Mouse (Mus musculus) heart, embryonic 15.5 days (tissue): ENCODE measurements at regions not wholly inside any gene's neighbourhood (a gene's known extent, or its start where the extent isn't known, plus 50 kb on each side); places are given as distances from the start of the nearest gene placed in this dataset.

Experiments
- ATAC-seq: fragments of 200-750 bp; cut with Nextera tagmentation; replicated peaks from 2 replicates; pipeline ENCODE4 v1.8.0; 2017; ENCODE audit warnings: low read depth, moderate TSS enrichment; ENCODE audit not compliant: insufficient number of reproducible peaks, insufficient read depth, low FRiP score
- H3K27ac ChIP-seq: fragments of 300-500 bp; sonication (generic); 2 replicates; pipeline ENCODE4 v1.5.1; 2015; ENCODE audit warnings: mild to moderate bottlenecking, inconsistent platforms
- H3K27me3 ChIP-seq: fragments of 300-500 bp; sonication (generic); 2 replicates; pipeline ENCODE4 v1.6.1; 2015; ENCODE audit warnings: inconsistent platforms
- H3K36me3 ChIP-seq: fragments of 300-500 bp; sonication (generic); 2 replicates; pipeline ENCODE4 v1.6.1; 2015; ENCODE audit warnings: mild to moderate bottlenecking, inconsistent platforms
- H3K4me1 ChIP-seq: fragments of 300-500 bp; sonication (generic); replicated peaks from 2 replicates; pipeline ENCODE4 v1.6.1; 2015; ENCODE audit warnings: inconsistent platforms
- H3K4me2 ChIP-seq: fragments of 300-500 bp; sonication (generic); 2 replicates; pipeline ENCODE4 v1.6.1; 2015; ENCODE audit warnings: inconsistent platforms, mild to moderate bottlenecking, moderate library complexity
- H3K4me3 ChIP-seq: fragments of 300-500 bp; sonication (generic); 2 replicates; pipeline ENCODE4 v1.5.1; 2015; ENCODE audit warnings: mild to moderate bottlenecking, inconsistent platforms
- H3K9ac ChIP-seq: fragments of 300-500 bp; sonication (generic); 2 replicates; pipeline ENCODE4 v1.6.1; 2015; ENCODE audit warnings: mild to moderate bottlenecking, inconsistent platforms
- H3K9me3 ChIP-seq: fragments of 300-500 bp; sonication (generic); replicated peaks from 2 replicates; pipeline ENCODE4 v1.6.1; 2016; ENCODE audit warnings: inconsistent platforms
- WGBS: fragments of 180-500 bp; shearing (Covaris S2); methylation state at CpG from one replicate; pipeline ENCODE4 v1.1.7; 2015; ENCODE audit warnings: mixed read lengths; 5-methylcytosine and 5-hydroxymethylcytosine counted together

DNA sequence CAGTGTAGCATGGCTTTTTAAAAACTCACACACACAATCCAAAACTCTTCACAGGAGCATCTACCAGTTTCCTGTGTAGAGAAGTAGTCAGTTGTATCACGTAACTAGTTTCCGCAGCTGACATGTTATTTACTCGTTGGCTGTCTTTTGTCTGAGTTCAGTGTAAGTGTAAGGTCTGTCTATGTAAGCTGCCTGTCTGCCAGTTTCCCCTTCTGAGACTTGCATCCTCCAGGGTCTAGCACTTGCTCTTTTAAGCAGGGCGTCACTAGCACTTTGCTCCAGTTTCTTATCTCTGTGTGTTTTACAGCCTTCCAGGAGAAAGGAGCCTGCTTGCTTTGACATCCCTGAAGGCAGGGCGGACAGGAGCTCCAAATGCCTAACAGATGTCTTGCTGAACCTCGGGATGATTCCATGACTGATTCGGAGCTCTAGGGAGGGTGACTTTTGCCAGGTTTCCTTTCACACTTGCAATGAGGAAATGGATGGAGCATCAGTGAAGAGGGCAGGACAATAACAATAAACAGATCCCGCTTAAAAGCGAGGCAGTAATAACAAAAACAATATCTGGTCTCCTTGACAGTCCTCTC lies 131.2 kb upstream of the Osr1 start:
- H3K36me3 ChIP-seq: no peaks in the 10 kb centered on the region
- H3K4me1 ChIP-seq: no peaks in the 10 kb centered on the region
- 14% methylated on average over 9 of the region's 9 CpGs for WGBS
- peak overlapping the region; percentile 43 for H3K4me2 ChIP-seq
- no peak overlapping the region for H3K9ac ChIP-seq
- H3K27ac ChIP-seq: no peak overlapping the region
- no peak overlapping the region for H3K4me3 ChIP-seq
- H3K27me3 ChIP-seq: no peaks in the 10 kb centered on the region
- ATAC-seq: no peak
- no peaks in the 10 kb centered on the region for H3K9me3 ChIP-seq

- H3K4me3 ChIP-seq: no peak overlapping the region
- H3K4me1 ChIP-seq: no peaks in the 10 kb centered on the region
- no peak overlapping the region for H3K9ac ChIP-seq
- no peak overlapping the region for H3K27ac ChIP-seq
- ATAC-seq: no peak
- H3K36me3 ChIP-seq: no peaks in the 10 kb centered on the region
- H3K9me3 ChIP-seq: no peaks in the 10 kb centered on the region
- 18% methylated on average over 3 of the region's 3 CpGs for WGBS
- no peaks in the 10 kb centered on the region for H3K27me3 ChIP-seq
- no peak overlapping the region for H3K4me2 ChIP-seq
Measured at GRCm38 (mm10) chr12:9450620-9451019, 119.3 kb upstream of the Osr1 start.

DNA sequence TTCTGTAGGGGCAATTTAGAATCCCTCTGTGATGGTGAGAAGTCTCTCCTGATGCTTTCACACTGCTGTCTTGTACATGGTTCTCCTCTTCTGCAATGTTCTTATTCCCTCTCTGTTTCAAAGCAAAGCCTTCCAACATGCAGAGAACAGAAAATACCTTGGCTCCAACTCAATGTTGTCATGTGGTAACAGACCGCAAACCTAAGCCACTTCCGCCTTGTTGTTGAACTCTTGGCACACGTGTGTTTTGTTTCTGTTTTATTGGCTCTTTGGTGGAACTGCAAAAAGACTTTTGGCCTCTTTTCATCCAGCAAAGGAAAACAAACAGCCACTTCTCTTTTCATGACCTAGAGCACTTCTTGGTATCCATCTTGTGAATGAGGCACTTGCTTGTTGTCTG lies 109.7 kb upstream of the Osr1 start:
- Histone ChIP-seq H3K4me2 (no peak overlapping the region), H3K36me3 (no peaks in the 10 kb centered on the region)

DNA sequence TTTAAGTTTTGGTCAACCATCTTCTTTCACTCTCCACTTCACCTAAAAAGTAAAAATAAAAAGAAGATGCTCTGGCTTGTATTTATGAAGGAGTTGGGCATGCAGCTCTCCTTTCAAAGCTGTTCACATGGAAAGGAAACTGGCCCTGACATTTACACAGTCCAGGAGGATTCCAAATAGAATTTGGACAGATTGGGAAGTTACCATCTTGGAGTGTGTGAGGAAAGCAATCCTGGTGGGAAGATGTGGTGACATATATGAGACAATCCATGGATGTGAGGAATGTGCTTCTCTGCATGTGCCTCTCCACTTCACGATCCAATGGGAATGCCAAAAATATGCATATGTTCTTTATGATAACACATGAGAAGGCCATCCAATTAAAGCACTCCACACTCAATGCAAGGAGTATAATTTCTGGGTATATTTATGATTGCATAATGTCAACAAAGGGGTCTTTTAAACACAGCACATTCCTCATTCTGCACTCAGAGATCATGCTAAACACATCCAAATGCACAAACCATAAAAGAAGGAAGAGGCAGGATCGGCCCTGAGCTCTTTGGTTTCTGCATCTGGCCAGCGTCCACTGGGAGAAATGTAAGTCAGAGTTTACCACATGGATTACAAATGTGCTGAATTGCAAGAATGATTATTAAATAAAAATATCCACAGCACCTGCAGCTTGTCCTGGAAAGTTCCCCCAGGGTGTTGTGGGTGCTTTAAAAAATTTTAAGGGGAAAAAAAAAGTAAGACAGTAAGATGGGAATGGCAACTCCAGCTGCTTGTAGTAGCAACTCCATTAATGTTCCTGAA lies 100.1 kb upstream of the Osr1 start:
- Histone ChIP-seq H3K27ac (no peak overlapping the region), H3K4me2 (no peak overlapping the region), H3K4me3 (no peak overlapping the region), H3K27me3 (no peaks in the 10 kb centered on the region), H3K36me3 (no peaks in the 10 kb centered on the region), H3K9ac (no peak overlapping the region), H3K9me3 (no peaks in the 10 kb centered on the region), H3K4me1 (no peaks in the 10 kb centered on the region)
- no peak for ATAC-seq
- WGBS: 52% methylated on average over 3 of the region's 3 CpGs

More for the DNA sequence above, 109.7 kb upstream of the Osr1 start:
- Histone ChIP-seq H3K27ac (no peak overlapping the region), H3K4me1 (no peaks in the 10 kb centered on the region), H3K9ac (no peak overlapping the region), H3K9me3 (no peaks in the 10 kb centered on the region), H3K27me3 (no peaks in the 10 kb centered on the region), H3K4me3 (no peak overlapping the region)
- ATAC-seq: no peak
- WGBS: 76% methylated on average over 3 of the region's 3 CpGs

GRCm38 (mm10) chr12:9475836-9476235 lies 94.1 kb upstream of the Osr1 start:
- no peak overlapping the region for H3K9ac ChIP-seq
- WGBS: 53% methylated on average over 2 of the region's 2 CpGs
- no peak overlapping the region for H3K27ac ChIP-seq
- H3K4me1 ChIP-seq: peaks cover 2% of the 10 kb centered on the region; the same call in 1 of the 2 replicates
- no peak overlapping the region for H3K4me2 ChIP-seq
- no peaks in the 10 kb centered on the region for H3K36me3 ChIP-seq
- H3K27me3 ChIP-seq: no peaks in the 10 kb centered on the region
- no peak for ATAC-seq
- no peak overlapping the region for H3K4me3 ChIP-seq
- H3K9me3 ChIP-seq: no peaks in the 10 kb centered on the region

DNA sequence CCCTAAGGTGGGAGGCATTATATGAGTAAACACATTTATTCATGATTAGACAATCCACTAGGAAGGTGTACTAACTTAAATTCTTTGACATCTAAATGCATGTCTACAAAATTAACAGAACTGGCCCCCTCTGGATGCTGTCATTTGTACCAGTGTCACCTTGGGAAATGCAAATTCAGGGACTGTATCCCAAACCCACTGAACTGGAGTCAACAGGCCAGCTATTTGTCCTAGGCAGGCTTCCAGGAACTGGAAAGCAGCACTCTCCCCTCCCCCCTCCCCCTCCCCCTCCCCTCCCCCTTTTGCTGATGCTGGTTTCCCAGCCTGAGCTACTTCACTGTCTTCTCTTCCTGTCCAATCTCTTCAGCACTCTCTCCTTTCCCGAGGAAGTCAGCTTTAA lies 91.7 kb upstream of the Osr1 start:
- no peak overlapping the region for H3K27ac ChIP-seq
- H3K4me3 ChIP-seq: no peak overlapping the region
- no peak overlapping the region for H3K4me2 ChIP-seq
- no peaks in the 10 kb centered on the region for H3K9me3 ChIP-seq
- peaks cover 2% of the 10 kb centered on the region; the same call in 1 of the 2 replicates for H3K4me1 ChIP-seq
- no peak overlapping the region for H3K9ac ChIP-seq
- WGBS: 33% methylated on average over 1 of the region's 1 CpGs
- H3K27me3 ChIP-seq: no peaks in the 10 kb centered on the region
- no peak for ATAC-seq
- H3K36me3 ChIP-seq: no peaks in the 10 kb centered on the region

DNA sequence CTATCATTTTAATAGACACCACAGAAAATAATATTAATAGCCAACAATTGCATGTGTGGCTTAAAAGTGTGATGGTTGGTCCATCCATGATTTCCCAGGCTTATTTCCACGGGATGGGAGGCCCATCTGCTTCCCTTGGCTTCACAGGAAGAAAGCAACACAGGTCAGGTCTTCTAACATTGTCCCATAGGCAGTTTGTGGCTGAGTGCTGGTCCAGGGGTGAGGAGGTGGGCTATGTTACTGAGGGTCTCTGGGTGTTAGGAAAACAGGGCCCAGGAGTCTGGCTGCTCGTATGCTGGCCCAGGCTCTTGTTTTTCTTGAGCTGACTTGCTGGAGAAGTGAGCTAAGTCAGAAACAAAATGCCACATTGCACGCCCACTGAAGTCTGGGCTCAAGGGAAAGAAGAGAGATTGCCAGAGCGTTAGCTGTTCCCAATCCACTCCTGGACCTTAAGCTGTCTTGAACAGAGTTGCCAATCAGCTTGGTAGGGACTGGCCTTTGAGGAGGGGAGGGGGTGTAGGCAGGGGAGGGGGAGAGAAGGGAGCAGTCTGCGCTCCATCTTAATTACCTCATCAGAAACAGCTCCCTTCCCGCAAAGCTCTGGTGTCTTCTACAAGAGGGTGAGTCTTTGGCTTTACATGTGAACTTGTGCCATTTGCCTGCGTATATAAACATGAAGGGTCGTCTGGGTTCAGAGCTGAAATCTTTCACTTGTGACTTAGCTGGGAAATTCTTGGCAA lies 82.1 kb upstream of the Osr1 start:
- WGBS: 64% methylated on average over 8 of the region's 8 CpGs
- Histone ChIP-seq H3K9ac (no peak overlapping the region), H3K4me3 (no peak overlapping the region), H3K36me3 (no peaks in the 10 kb centered on the region), H3K4me1 (no peaks in the 10 kb centered on the region), H3K9me3 (no peaks in the 10 kb centered on the region), H3K4me2 (no peak overlapping the region), H3K27ac (no peak overlapping the region), H3K27me3 (no peaks in the 10 kb centered on the region)
- no peak for ATAC-seq

DNA sequence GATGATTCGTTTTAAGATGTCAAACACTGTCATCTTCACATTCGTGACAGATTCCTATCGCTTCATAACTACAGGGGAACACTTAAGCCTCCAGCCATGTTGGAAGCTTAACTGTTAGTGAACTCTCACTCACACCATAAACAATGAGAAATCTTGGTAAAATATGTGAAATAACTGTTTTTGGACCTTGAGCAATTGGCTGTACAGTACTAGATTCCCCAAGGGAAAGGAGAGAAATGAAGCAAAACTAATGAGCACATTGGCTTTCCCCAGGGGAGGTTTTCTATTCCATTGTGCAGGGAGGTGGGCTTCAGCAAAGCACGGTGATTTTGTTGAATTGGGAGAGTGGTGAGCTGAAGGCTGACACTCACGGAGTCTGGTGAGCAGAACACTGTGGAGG lies 56.0 kb upstream of the Osr1 start:
- Histone ChIP-seq H3K36me3 (no peaks in the 10 kb centered on the region), H3K4me1 (no peaks in the 10 kb centered on the region), H3K4me2 (no peak overlapping the region), H3K4me3 (no peak overlapping the region), H3K9me3 (no peaks in the 10 kb centered on the region), H3K27ac (no peak overlapping the region), H3K27me3 (no peaks in the 10 kb centered on the region), H3K9ac (no peak overlapping the region)
- ATAC-seq: no peak
- WGBS: 71% methylated on average over 5 of the region's 5 CpGs

DNA sequence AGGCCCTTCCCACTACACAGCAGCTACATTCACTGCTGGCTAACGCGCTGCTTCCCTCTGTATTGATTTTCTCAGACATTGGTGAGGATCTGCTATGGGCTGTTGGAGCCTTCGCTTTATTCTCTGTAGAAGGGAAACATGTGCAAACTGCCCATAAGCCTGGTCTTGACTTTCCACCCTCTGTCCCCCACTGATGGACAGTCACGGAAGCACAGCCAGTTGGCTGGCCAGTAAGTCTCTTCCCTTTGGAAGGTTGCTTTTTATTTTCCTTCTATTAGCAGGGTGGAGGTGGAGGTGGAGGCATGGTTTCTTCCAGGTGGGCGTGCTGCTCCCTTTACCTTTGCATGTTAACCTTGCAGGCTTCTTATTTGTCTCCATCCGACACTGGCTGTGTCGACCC lies 51.1 kb upstream of the Osr1 start:
- Histone ChIP-seq H3K9ac (no peak overlapping the region), H3K4me1 (no peaks in the 10 kb centered on the region), H3K36me3 (no peaks in the 10 kb centered on the region), H3K27me3 (no peaks in the 10 kb centered on the region), H3K9me3 (no peaks in the 10 kb centered on the region), H3K4me2 (no peak overlapping the region), H3K4me3 (no peak overlapping the region), H3K27ac (no peak overlapping the region)
- 75% methylated on average over 7 of the region's 7 CpGs for WGBS
- no peak for ATAC-seq

GRCm38 (mm10) chr12:9519346-9519745 lies 50.6 kb upstream of the Osr1 start:
- no peaks in the 10 kb centered on the region for H3K9me3 ChIP-seq

More at GRCm38 (mm10) chr12:9519346-9519745, 50.6 kb upstream of the Osr1 start:
- no peak overlapping the region for H3K9ac ChIP-seq
- 70% methylated on average over 3 of the region's 3 CpGs for WGBS
- H3K4me1 ChIP-seq: no peaks in the 10 kb centered on the region
- no peak overlapping the region for H3K4me3 ChIP-seq
- no peak overlapping the region for H3K4me2 ChIP-seq
- no peaks in the 10 kb centered on the region for H3K36me3 ChIP-seq
- no peak for ATAC-seq
- no peak overlapping the region for H3K27ac ChIP-seq
- H3K27me3 ChIP-seq: no peaks in the 10 kb centered on the region
